Mouse (Mus musculus): ENCODE measurements around the gene Hps6. TPM values are rescaled to one million over a fixed set of nuclear protein-coding genes. Genes with fewer than 3 reads are reported as not detected.

The Hps6 gene
- polyA plus RNA-seq, 1 experiment from 2014 or later: 5.4 TPM

- Histone ChIP-seq H3K4me1 (peaks cover 80% of the 10 kb centered on the region), H3K27ac (replicated peaks) (peak overlapping the region; percentile 88), H3K9ac (replicated peaks) (peak overlapping the region; percentile 79), H3K4me2 (peak overlapping the region; percentile 92), H3K27me3 (replicated peaks) (no peaks in the 10 kb centered on the region), H3K9me3 (replicated peaks) (no peaks in the 10 kb centered on the region), H3K4me3 (replicated peaks) (peak overlapping the region; percentile 73), H3K36me3 (peaks cover 8% of the 10 kb centered on the region)
- no peak for ATAC-seq (ENCODE audit: low FRiP score)
- WGBS: 42% methylated on average over 14 of the region's 14 CpGs
Observed at GRCm38 (mm10) chr19:46040149-46040902, 37.0 kb downstream of the Hps6 start.

GRCm38 (mm10) chr19:46041299-46041932 is 38.1 kb downstream of the Hps6 start:
- H3K4me3 ChIP-seq (replicated peaks): peak overlapping the region; percentile 97
- H3K9me3 ChIP-seq (replicated peaks): no peaks in the 10 kb centered on the region
- H3K4me1 ChIP-seq: peaks cover 82% of the 10 kb centered on the region
- H3K36me3 ChIP-seq: no peaks in the 10 kb centered on the region
- peak overlapping the region; percentile 92 for H3K4me2 ChIP-seq
- peak overlapping the region; percentile 96 for H3K9ac ChIP-seq (replicated peaks)
- H3K27me3 ChIP-seq (replicated peaks): no peaks in the 10 kb centered on the region
- no peak for ATAC-seq (ENCODE audit: low FRiP score)
- peak overlapping the region; percentile 99 for H3K27ac ChIP-seq (replicated peaks)
- 12% methylated on average over 7 of the region's 7 CpGs for WGBS

- 0% methylated on average over 11 of the region's 14 CpGs for WGBS
Observed at GRCm38 (mm10) chr19:46041933-46042475, 38.7 kb downstream of the Hps6 start.

GRCm38 (mm10) chr19:46042476-46043011 is 39.2 kb downstream of the Hps6 start:
- H3K27ac ChIP-seq (replicated peaks): peak overlapping the region; percentile 99
- no peaks in the 10 kb centered on the region for H3K27me3 ChIP-seq (replicated peaks)
- ATAC-seq (ENCODE audit: low FRiP score): no peak
- H3K4me2 ChIP-seq: peak overlapping the region; percentile 92
- peak overlapping the region; percentile 97 for H3K4me3 ChIP-seq (replicated peaks)
- 2% methylated on average over 6 of the region's 6 CpGs for WGBS
- H3K4me1 ChIP-seq: peaks cover 78% of the 10 kb centered on the region
- peak overlapping the region; percentile 96 for H3K9ac ChIP-seq (replicated peaks)
- H3K36me3 ChIP-seq: no peaks in the 10 kb centered on the region
- no peaks in the 10 kb centered on the region for H3K9me3 ChIP-seq (replicated peaks)

More at GRCm38 (mm10) chr19:46041933-46042475, 38.7 kb downstream of the Hps6 start:
- Histone ChIP-seq H3K27me3 (replicated peaks) (no peaks in the 10 kb centered on the region), H3K4me3 (replicated peaks) (peak overlapping the region; percentile 97), H3K27ac (replicated peaks) (peak overlapping the region; percentile 99), H3K36me3 (no peaks in the 10 kb centered on the region), H3K9ac (replicated peaks) (peak overlapping the region; percentile 96), H3K4me1 (peaks cover 82% of the 10 kb centered on the region), H3K9me3 (replicated peaks) (no peaks in the 10 kb centered on the region), H3K4me2 (peak overlapping the region; percentile 92)
- no peak for ATAC-seq (ENCODE audit: low FRiP score)

- Histone ChIP-seq H3K9ac (replicated peaks) (peak overlapping the region; percentile 96), H3K4me1 (peaks cover 70% of the 10 kb centered on the region), H3K9me3 (replicated peaks) (no peaks in the 10 kb centered on the region), H3K27ac (replicated peaks) (peak overlapping the region; percentile 99), H3K4me3 (replicated peaks) (peak overlapping the region; percentile 97), H3K36me3 (no peaks in the 10 kb centered on the region), H3K27me3 (replicated peaks) (no peaks in the 10 kb centered on the region), H3K4me2 (peak overlapping the region; percentile 92)
- no peak for ATAC-seq (ENCODE audit: low FRiP score)
- 60% methylated on average over 7 of the region's 7 CpGs for WGBS
Observed at GRCm38 (mm10) chr19:46043380-46043779, 40.1 kb downstream of the Hps6 start.

- Histone ChIP-seq H3K9me3 (replicated peaks) (no peaks in the 10 kb centered on the region), H3K27me3 (replicated peaks) (no peaks in the 10 kb centered on the region), H3K4me1 (peaks cover 64% of the 10 kb centered on the region), H3K9ac (replicated peaks) (peak within 1 kb of the TSS; percentile 96), H3K36me3 (no peaks in the 10 kb centered on the region), H3K27ac (replicated peaks) (peak within 1 kb of the TSS; percentile 99), H3K4me2 (peak within 1 kb of the TSS; percentile 92), H3K4me3 (replicated peaks) (peak within 1 kb of the TSS; percentile 97)
- peak; percentile 33 for ATAC-seq (ENCODE audit: low FRiP score)
- under 1% methylated on average over 34 of the region's 34 CpGs for WGBS
Observed at GRCm38 (mm10) chr19:46044271-46044992, 41.1 kb downstream of the Hps6 start, which contains the start of gene Pprc1. TSS of gene Pprc1 (plus strand) at chr19:46044886.

GRCm38 (mm10) chr19:46044993-46045695 is 41.8 kb downstream of the Hps6 start, which contains the start of gene Ldb1:
TSS of gene Ldb1 (minus strand) at chr19:46045214.
- Histone ChIP-seq H3K9me3 (replicated peaks) (no peaks in the 10 kb centered on the region), H3K27me3 (replicated peaks) (no peaks in the 10 kb centered on the region), H3K36me3 (no peaks in the 10 kb centered on the region), H3K4me3 (replicated peaks) (peak within 1 kb of the TSS; percentile 97), H3K27ac (replicated peaks) (peak within 1 kb of the TSS; percentile 99), H3K4me1 (peaks cover 59% of the 10 kb centered on the region), H3K4me2 (peak within 1 kb of the TSS; percentile 92), H3K9ac (replicated peaks) (peak within 1 kb of the TSS; percentile 96)
- ATAC-seq (ENCODE audit: low FRiP score): peak; percentile 77
- under 1% methylated on average over 71 of the region's 84 CpGs for WGBS

- Histone ChIP-seq H3K36me3 (no peaks in the 10 kb centered on the region), H3K27ac (replicated peaks) (peak overlapping the region; percentile 99), H3K9me3 (replicated peaks) (no peaks in the 10 kb centered on the region), H3K4me1 (peaks cover 52% of the 10 kb centered on the region), H3K4me2 (peak overlapping the region; percentile 92), H3K4me3 (replicated peaks) (peak overlapping the region; percentile 97), H3K9ac (replicated peaks) (peak overlapping the region; percentile 96), H3K27me3 (replicated peaks) (no peaks in the 10 kb centered on the region)
- WGBS: 3% methylated on average over 7 of the region's 7 CpGs
- ATAC-seq (ENCODE audit: low FRiP score): peak; percentile 67
Observed at GRCm38 (mm10) chr19:46045696-46046311, 42.5 kb downstream of the Hps6 start.

GRCm38 (mm10) chr19:46046621-46047025 is 43.3 kb downstream of the Hps6 start:
- Histone ChIP-seq H3K9me3 (replicated peaks) (no peaks in the 10 kb centered on the region), H3K36me3 (no peaks in the 10 kb centered on the region), H3K4me2 (peak overlapping the region; percentile 92), H3K9ac (replicated peaks) (0 out of 2 replicates have a peak overlapping the region, but pooled peaks have one; percentile 96), H3K27me3 (replicated peaks) (no peaks in the 10 kb centered on the region), H3K4me1 (peaks cover 44% of the 10 kb centered on the region), H3K27ac (replicated peaks) (peak overlapping the region; percentile 99), H3K4me3 (replicated peaks) (peak overlapping the region; percentile 97)
- WGBS: 7% methylated on average over 10 of the region's 10 CpGs
- no peak for ATAC-seq (ENCODE audit: low FRiP score)

GRCm38 (mm10) chr19:46047426-46047825 is 44.1 kb downstream of the Hps6 start:
- Histone ChIP-seq H3K9ac (replicated peaks) (no peak overlapping the region), H3K27me3 (replicated peaks) (no peaks in the 10 kb centered on the region), H3K36me3 (no peaks in the 10 kb centered on the region), H3K4me1 (peaks cover 36% of the 10 kb centered on the region), H3K4me2 (no peak overlapping the region), H3K27ac (replicated peaks) (no peak overlapping the region), H3K4me3 (replicated peaks) (no peak overlapping the region), H3K9me3 (replicated peaks) (no peaks in the 10 kb centered on the region)
- WGBS: 86% methylated on average over 2 of the region's 2 CpGs
- ATAC-seq (ENCODE audit: low FRiP score): no peak

Data from neural tube, embryonic 15.5 days (tissue).